Mouse (Mus musculus) adrenal gland, postnatal 10 days (tissue): ENCODE data around the gene Dscam. TPM values are rescaled to one million over a fixed set of nuclear protein-coding genes. Genes with fewer than 3 reads are reported as not detected.
A peak's percentile ranks its signal among the peaks of the same experiment; 100 is the strongest.

Source experiments
- DNase-seq: peaks from one replicate; pipeline ENCODE4 v3.0.0; 2021; ENCODE audit warnings: mixed read lengths
- total RNA-seq, 2 experiments: library from RNA; stranded (reverse); gene quantifications; 2 replicates each; pipeline ENCODE4 v1.2.3; 2021

Dscam gene
- total RNA-seq, 2 experiments from 2014 or later: 0.18 to 0.24 TPM

DNA sequence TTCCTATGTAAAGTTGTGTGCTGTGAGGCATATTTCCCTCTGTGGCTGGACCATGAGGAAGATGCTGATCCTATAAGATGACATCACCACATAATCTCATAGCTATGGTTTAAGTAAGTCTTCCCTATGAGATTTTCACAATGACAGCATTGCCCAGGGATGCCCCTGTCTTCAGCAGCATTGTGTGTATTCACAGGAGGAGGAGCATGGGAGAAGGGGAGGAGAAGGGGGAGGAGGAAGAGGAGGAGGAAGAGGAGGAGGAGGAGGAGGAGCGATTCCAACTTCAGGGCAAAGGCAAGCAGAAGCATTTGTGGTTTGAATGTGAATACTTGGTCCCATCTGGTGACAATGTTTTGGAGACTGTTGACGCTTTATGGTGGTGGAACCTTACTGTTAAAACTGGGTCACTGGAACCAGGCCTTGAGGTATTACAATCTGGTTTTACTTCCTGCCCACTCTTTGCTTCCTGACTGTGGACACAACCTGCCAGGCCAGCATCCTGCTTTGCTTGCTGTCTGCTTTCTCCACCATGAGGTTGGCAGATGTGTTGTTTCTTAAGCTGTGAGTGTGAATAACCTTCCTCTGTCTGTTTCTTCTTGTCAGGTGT lies 154.2 kb downstream of the Dscam start:
- DNase-seq: no peak

DNA sequence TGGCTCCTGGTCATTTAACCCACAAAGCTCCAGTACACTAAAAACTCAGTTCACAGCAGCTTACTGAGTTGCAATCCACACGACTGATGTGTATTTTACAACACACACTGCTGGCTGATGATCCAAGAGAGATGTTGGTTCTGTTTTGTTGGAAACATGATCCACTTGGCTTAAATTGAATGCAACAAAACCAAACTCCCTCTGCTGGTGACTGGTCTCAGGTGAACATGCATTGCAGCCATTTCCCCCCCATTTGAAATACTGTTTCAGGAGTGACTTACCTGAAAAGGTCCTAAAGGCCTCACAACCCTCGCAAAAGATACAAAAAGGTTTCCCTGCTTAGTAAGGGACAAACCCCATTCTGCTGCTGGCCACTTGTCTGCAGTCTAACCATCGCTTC lies 156.2 kb downstream of the Dscam start:
- DNase-seq: no peak

DNA sequence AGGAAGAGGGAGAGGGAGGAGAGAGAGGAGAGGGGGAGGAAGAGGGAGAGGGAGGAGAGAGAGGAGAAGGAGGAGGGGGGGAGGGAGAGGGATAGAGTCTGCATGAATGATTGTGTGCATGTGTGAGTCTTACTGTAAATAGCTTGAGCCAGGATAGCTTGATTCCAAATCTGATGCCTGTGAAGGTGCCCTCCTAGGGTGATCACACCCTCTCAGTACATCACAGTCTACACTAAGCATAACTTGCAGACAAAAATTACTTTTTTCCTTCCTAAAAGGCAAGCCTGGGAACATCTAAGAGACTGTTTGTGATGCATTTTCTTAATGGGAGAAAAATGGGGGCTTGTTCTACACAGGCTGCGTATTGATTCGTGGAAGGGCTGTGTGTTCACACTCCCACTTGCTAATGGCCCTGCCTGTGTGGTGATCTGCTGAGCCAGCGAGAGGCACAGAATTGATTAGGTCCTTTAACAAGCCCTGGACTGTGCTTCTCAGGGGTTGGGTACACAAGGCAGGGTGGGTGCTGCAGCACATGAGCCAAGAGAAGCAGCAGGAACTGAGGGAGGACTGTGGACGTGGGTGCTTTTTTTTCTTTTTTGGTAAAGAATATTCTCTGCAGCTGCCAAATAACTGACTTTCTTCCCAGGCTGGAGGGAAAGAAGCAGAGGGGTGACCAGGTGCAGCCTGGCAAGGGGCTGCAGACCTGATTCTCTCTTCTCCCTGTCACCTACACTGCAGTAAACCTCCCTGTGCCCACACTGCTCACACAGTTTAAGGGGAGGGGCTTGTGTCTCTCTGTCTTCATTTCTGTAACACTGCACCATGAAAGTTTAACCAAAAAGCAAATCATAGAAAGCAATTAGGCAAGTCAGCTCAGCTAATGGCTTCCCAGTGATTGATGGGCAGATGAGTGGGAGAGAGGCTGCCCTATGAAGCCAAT lies 161.2 kb downstream of the Dscam start:
- no peak for DNase-seq

DNA sequence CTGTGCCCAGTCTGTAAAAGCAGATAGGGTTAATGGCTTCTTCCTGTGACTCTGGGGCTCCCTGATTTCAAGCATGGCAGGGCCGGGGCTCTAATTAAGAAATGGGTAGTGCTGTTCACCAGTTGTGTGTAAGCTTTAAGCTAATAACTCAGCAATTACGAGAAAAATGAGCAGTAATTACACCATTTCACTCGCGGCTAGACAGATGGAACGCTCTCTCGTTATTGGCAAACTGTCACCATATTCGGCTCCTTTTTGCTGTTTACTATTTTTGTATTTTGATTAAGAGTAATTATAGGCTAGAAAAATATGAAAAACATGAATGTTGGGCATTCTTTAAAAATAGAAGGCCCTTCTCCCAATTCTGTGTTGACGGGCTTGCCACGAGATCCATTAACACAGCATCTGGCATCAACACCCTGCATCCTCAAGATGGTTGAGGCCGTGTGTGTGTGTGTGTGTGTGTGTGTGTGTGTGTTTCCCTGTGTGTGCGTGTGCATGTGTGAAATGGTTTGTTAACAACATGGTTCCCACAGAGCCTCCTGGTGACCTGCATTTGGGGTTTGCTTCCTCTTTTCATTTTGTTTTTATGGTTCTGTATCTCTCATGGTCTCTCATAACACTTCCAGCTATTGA lies 162.5 kb downstream of the Dscam start:
- DNase-seq: no peak

DNA sequence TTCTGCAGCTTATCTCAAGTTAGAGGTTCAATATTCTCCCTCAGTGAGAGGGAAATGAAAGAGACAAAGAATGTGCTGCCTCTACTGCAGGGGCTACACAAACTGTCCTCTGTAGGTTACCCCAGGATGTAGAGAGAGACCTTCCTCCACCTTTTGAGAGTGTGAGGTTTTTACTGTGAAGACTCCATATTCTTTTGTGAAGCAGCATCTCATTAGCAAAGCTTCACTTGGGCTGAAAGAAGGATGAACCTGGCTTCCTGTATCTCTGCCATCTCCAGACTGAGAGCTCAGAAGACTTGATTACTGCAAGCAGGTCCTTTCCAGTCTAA lies 163.7 kb downstream of the Dscam start:
- no peak for DNase-seq

DNA sequence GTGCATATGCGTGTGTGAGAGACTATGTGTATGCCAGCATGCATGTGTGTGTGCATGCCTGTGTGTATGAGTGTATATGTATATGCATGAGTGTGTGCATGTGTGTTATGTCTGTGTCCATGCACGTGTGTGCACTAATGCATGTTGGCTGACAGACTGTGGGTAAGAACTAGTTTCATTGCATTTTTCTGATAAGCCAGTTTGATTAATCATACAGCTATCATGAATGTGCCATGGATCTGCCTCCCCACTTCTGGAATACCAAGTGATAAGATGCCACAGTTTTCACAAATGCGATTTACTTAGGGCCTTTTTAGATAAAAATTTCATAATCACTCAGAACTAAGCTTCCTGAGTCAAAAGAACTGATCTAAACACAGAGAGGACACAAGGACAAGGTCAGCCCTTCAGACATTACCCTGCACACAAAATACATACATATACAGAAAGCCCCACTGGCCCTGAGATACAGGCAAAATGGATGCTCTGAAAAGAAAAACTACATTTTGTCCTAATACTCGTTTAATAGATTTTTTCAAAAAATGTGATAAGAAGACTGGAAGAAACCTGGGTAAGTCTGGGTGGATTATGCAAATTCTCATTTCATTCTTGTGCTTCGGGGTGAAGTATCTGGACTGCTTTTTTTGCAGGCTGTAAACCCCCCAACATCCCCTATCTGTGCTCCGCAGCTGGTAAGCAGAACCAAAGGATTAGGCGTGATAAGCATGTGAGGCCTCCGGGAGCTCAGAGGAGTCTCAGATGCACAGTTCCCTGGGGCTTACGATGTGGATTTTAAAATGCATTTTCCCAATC lies 164.3 kb downstream of the Dscam start:
- DNase-seq: no peak

DNA sequence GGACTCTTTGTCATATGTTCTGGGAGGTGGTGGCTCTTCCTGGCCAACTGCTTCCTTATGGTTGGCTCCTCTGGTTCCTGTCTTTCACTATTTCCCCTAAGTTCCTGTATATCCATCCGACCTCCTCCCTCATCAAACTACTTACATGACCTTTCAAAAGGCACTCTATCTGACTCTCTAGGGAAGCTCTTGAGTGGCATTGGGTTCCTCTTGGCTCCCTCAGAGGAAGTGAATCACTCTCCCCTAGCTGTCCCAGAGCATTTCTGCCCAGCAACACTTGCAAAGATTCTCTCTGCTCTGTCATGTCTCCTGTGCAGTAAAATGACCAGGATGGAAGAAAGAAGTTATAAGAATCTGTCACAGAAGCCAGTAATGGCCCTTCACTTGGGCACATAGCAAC lies 166.6 kb downstream of the Dscam start:
- no peak for DNase-seq

DNA sequence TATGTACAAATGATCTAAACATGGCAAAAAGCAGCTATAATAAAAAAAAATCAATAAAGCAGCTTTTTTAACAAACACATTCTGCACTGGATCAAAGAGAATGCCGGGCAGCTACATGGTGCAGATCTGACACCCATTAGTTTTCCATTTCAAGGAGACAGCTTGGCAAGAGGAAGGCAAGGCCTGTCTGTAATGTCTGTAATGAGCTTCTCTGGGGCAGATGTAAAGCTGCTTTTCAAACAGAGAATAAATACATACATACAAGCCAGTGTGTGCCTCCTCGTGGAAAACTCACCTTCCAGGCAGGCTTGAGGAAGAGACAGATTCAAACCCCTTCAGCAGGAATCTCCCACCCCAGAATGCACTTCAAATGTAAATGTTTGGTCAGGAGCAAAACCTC lies 167.7 kb downstream of the Dscam start:
- DNase-seq: no peak

DNA sequence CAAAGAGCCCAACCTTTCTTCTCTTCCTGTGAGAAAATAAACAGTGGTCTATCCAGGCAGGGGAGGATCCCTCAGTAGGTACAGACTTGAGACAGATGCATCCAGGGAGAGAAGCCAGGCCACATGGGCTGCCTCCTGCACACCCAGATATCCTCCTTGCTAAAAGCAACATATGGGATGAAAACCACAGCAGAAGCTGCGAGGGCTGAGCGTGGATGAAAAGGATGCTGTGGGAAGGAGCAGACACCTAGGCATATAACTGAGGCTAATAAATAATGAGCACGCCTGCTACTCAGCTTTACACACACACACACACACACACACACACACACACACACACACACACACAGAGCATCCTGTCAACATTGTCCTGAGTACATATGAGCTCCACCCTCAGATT lies 168.4 kb downstream of the Dscam start:
- no peak for DNase-seq

DNA sequence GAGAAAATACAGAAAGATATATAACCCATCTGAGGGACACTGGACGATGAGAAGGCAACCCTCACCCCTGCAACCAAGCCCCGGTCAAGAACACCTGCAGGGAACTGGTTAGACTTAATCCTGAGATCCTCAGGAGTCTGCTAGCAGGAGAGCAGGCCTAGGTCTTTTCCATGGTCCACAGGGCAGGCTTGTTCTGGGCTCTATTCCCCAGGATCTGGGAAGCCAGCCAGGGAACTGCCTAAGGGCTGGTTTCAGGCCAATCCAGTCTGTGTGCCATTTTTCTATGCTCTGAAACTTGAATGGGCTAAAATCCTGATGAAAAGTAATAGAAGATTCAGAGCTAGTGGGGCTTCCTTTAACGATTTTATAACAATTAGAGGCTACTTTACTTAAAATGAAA lies 173.7 kb downstream of the Dscam start:
- DNase-seq: peak; percentile 82

DNA sequence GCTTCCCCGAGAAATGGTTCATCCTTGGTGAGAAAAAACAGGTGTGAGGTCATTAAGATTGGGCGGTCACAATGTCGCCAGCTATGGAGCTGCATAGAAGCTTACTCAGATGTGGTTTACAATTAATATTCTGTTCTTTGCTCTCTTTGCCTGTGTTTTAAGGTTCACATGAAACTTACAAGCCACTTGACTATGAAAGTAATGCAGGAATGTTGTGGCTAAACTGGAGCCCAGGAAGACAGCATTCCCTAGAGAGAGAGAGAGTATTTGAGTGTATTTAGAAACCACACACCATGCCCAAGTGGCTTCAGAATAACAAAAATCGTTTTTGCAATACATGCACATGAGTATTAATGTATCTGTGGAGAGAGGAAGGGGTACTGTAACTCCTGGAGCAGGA lies 174.7 kb downstream of the Dscam start:
- DNase-seq: no peak

DNA sequence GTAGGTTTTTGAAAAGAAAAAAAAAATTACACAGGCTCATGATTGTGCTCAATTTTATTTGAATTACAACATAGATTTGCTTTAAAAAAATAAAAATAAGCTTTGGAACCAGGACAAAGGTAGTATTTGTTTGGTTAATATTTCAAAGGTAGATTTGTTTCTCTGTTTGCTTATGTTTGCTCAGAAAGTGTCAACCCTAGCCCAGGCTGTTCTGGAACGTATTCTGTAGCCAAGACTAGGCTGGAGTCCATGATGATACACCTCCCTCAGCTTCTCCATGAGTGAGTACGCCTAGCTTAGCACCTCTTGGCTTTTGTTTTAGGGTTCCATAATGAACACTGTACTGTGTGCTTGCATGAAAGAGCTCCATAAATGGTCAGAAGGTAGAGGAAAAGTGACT lies 183.2 kb downstream of the Dscam start:
- DNase-seq: no peak

DNA sequence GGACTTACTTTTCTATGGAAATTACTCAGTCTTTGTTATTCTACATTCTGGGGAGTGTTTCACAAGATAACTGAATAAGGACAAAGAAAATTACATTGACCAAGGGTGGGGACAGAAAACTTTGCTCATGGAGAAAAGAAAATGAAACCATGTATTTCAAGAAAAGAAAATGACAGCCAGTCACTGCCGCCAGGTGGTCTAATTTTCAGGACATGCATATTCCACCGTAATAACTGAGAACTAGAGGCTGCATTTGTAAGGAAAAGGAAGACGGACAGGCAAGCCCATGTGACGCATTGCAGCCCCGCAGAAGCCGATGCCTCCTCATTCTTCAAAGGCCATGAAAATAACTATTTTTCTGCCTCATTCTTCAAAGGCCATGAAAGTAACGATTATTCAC lies 197.3 kb downstream of the Dscam start:
- no peak for DNase-seq

DNA sequence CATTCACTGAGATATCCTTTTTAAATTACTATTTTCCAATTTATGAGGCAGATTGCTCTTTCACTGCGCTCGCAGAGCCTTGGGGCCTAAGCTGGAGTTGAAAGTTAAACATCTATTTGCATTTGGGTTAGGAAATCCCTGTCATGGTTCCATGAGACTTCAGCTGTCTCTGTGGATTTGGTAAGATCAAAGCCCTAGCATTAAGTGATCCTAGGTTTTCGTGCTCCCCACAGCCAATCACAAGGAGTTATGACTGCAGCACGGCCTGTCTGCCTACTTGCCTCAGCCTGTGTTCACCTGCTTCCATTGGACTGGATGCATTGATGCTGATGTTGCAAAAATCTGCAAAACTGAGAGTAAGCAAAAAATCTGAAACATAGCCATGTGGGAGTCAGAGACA lies 198.8 kb downstream of the Dscam start:
- DNase-seq: no peak

DNA sequence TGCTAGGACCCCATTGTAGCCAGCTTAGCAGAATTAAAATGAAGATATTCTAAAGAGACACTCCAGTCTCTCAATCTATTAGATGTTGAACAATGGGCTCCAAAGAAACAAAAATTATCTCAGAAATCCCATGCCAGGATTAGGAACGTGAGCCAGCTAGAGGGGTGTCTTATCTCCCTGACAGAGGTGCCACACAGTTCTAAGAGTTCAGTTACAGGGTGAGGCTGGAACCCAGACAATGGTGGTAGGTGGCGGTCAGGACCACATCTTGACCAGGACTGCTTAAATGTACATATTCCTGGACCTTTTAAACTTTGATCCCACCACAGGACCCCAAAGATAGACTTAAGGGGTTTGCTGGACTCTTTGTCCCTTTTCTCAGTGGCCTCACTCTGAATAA lies 200.1 kb downstream of the Dscam start:
- DNase-seq: no peak

DNA sequence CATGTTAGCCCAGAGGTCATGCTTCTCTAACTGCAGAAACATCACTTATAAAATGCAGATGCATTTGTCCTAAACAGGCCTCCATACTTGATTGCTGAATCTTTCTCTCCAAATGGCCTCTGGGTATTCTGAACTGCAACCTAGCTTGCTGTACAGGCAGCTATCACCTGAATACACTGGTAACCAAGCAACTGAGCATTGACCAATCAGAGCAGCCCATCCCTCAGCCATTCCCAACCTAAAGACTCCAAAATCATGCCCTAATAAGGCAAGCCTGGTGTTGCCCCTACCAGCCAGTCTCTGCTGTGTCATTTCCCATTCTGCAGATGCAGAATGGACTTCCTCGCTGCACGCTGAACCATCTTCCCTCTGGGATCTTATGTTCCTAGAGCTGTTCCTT lies 200.9 kb downstream of the Dscam start:
- no peak for DNase-seq

DNA sequence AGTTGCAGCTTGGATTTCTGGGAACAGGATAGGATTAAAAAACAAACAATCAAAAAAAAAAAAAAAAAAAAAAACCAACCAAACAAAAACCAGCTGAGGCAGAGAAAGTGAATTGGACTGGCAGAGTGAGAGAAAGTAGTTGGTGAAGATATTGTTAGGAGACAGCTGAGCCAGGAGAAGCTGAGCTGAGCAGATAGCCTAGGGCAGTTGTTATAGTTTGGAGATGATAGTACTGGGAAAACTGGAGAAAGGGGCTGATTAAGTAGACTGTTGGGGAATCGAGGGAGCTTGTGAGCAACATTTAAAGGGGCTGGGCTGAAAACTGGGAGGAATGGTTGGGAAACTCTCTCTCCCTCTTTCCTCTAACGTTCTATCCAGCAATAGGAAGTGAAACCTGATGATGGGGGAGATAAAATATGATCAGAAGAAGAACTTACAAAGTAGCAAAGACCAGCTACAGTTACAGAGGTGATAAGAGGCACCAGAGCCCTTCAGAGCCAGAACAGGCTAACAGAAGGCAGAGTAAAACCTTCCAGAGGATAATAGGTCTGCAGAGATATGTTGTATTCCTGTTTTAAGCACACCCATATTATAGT lies 201.6 kb downstream of the Dscam start:
- no peak for DNase-seq

DNA sequence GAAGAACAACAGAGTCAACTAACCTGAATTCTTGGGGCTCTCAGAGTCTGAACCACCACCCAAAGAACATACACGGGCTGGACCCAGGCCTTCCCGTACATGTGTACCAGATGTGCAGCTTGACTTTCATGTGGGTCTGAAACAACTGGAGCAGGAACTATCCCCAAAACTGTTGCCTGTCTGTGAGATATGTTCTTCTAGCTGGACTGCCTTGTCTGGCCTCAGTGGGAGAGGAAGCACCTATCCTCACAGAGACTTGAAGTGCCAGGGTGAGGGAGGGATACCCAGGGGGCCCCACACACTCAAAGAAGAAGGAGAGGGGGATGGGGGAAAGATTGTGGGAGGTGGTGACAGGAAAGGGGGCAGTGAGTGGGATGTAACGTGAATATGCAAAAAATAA lies 210.9 kb downstream of the Dscam start:
- DNase-seq: no peak

DNA sequence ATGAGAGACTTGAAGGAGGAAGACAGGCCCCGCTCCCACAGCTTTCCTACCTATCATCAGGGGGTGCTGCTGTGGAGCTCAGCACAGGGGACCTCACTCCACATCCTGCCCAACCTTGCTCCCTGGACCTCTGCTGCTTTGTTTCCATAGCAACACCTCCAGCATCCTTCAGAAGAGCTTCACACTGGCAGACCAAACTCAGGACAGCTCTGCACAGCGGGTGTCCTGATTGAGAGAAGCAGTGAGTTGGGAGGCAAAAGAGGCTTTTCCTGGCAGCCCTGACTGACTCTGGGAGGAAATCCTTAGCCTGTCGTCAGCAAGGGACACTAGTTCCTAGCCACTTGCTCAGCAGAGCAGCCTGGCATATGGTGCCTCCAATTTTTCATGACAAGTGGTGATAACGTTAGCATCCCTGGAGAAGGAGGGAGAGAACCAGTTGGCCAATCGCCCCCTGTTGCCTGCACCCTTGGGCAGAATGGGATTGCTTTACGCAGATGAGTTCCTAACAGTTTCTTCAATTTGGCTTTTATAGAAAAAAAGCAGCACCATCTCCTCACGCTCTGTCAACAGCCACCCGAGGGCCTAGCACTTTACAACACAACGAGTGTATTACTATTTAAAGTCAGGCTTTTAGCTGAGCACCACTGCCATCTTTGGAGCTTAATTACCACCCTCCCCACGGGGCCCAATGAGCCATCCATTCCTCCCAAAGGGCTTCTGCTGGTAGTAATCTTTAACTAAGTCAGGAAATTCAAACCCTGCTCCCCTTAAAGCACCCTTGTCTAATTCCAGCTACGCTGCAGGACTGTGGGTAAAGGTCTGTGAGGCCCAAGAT lies 224.9 kb downstream of the Dscam start:
- DNase-seq: no peak

DNA sequence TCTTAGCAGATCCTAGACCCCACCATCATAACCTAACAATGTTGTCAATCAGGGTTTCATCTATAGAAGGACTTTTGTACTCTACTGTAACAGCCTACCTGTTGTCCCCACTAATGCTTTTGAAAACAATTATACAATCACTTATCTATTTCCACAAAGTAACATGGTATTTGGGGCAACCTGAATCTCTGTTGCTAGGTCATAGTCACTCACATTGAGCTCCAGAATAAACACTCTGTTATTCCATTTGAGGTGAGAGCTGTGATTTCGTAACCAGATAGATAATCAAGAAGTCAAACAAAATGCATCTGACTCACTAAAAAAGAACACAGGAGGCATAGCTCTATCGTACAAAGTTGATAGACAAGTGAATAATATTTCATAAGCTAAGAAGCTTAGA lies 226.9 kb downstream of the Dscam start:
- DNase-seq: no peak

DNA sequence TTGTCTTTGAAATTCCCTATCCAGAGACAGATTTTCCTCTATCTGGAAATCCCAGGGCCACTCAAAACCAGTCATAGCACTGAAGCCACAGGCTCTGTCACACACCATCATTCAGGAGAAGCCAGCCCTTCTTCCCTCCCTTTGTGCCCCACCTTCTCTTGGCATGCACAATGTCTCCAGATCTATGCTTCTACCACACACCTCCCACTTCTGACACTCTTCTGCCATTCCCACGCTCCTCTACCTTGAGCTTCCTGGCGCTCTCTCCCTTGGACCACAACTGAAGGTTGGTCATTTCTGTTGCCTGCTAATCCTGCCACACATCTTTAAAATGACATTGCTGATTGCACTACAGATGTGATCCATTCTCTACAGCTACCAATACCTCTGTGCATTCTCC lies 235.8 kb downstream of the Dscam start:
- DNase-seq: no peak
